Mouse (Mus musculus) hindbrain, embryonic 16.5 days (tissue): ENCODE measurements at regions not wholly inside any gene's neighbourhood (a gene's known extent, or its start where the extent isn't known, plus 50 kb on each side); places are given as distances from the start of the nearest gene placed in this dataset.
A peak's percentile ranks its signal among the peaks of the same experiment; 100 is the strongest.

Source experiments
- ATAC-seq: fragments of 200-750 bp; cut with Nextera tagmentation; 2 replicates; pipeline ENCODE4 v1.8.0; 2017; ENCODE audit warnings: moderate TSS enrichment, moderate library complexity
- H3K27ac ChIP-seq: fragments of 300-500 bp; sonication (generic); 2 replicates; pipeline ENCODE4 v1.5.1; 2014; ENCODE audit warnings: low read depth, mild to moderate bottlenecking, control low read depth, low read length, moderate library complexity
- H3K27me3 ChIP-seq: fragments of 300-500 bp; sonication (generic); replicated peaks from 2 replicates; pipeline ENCODE4 v1.6.1; 2014; ENCODE audit warnings: low read length; ENCODE audit not compliant: control insufficient read depth, insufficient read depth
- H3K36me3 ChIP-seq: fragments of 300-500 bp; sonication (generic); 2 replicates; pipeline ENCODE4 v1.6.1; 2014; ENCODE audit warnings: mild to moderate bottlenecking, low read length, moderate library complexity, mixed read lengths; ENCODE audit not compliant: control insufficient read depth, insufficient read depth
- H3K4me1 ChIP-seq: fragments of 300-500 bp; sonication (generic); 2 replicates; pipeline ENCODE4 v1.6.1; 2014; ENCODE audit warnings: low read depth, low read length; ENCODE audit not compliant: control insufficient read depth, insufficient read depth
- H3K4me2 ChIP-seq: fragments of 300-500 bp; sonication (generic); 2 replicates; pipeline ENCODE4 v1.6.1; 2014; ENCODE audit warnings: mild to moderate bottlenecking, low read length, control low read depth, moderate library complexity
- H3K4me3 ChIP-seq: fragments of 300-500 bp; sonication (generic); 2 replicates; pipeline ENCODE4 v1.5.1; 2014; ENCODE audit warnings: mild to moderate bottlenecking, low read length, control low read depth, moderate library complexity
- H3K9ac ChIP-seq: fragments of 300-500 bp; sonication (generic); 2 replicates; pipeline ENCODE4 v1.6.1; 2014; ENCODE audit warnings: low read depth, mild to moderate bottlenecking, control low read depth, low read length, moderate library complexity
- H3K9me3 ChIP-seq: fragments of 300-500 bp; sonication (generic); 2 replicates; pipeline ENCODE4 v1.6.1; 2014; ENCODE audit warnings: mild to moderate bottlenecking, low read length, moderate library complexity; ENCODE audit not compliant: control insufficient read depth
- WGBS: fragments of 180-500 bp; shearing (Covaris S2); extraction: QIAGEN DNeasy Blood & Tissue Kit; methylation state at CpG from one replicate; pipeline ENCODE4 v1.1.7; 2014; 5-methylcytosine and 5-hydroxymethylcytosine counted together

- Histone ChIP-seq H3K27ac (no peak overlapping the region), H3K27me3 (no peaks in the 10 kb centered on the region), H3K9me3 (no peaks in the 10 kb centered on the region), H3K36me3 (no peaks in the 10 kb centered on the region), H3K4me2 (no peak overlapping the region), H3K4me1 (peaks cover 6% of the 10 kb centered on the region), H3K9ac (no peak overlapping the region), H3K4me3 (no peak overlapping the region)
- 61% methylated on average over 5 of the region's 5 CpGs for WGBS
- no peak for ATAC-seq
Observed at GRCm38 (mm10) chr8:26688745-26689478, 288.2 kb upstream of the Zfp703 start.

DNA sequence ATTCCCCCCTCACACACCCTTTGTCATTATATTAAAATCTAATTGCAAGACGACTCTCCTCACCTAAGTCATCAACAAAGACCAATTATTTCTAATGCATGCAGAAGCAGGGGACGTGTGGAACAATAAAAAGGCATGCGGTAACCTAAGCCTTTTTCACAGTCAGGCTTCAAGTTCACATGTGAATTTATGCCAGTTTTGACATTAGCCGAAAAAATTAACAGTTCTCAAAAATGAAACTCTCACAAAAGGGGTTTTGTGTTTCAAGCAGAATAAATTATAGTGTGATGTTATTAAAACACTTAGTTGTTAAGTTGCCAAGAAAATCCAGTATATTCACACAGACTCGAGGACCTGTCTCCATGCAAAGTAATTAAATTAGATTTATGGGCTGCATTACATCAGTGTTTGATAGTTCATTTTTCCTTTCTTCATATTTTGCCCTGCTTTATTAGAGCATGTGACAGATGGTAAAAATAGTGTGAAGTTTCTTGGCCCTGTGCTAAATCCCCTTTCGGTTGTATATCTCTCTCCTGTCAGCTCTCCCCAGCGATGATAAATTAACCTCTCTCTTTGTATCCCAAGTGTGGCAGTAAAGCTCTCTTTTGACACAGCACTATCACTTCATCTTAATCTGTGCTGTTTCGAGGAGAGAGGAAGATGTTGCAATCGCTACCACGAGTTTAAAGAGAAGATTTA is 287.5 kb upstream of the Zfp703 start:
- ATAC-seq = peak; percentile 79
- 30% methylated on average over 10 of the region's 10 CpGs for WGBS
- Histone ChIP-seq H3K4me3 (no peak overlapping the region), H3K9me3 (no peaks in the 10 kb centered on the region), H3K4me2 (no peak overlapping the region), H3K27ac (no peak overlapping the region), H3K4me1 (peaks cover 6% of the 10 kb centered on the region), H3K27me3 (no peaks in the 10 kb centered on the region; the same call in 1 of the 2 replicates), H3K9ac (no peak overlapping the region), H3K36me3 (no peaks in the 10 kb centered on the region)

DNA sequence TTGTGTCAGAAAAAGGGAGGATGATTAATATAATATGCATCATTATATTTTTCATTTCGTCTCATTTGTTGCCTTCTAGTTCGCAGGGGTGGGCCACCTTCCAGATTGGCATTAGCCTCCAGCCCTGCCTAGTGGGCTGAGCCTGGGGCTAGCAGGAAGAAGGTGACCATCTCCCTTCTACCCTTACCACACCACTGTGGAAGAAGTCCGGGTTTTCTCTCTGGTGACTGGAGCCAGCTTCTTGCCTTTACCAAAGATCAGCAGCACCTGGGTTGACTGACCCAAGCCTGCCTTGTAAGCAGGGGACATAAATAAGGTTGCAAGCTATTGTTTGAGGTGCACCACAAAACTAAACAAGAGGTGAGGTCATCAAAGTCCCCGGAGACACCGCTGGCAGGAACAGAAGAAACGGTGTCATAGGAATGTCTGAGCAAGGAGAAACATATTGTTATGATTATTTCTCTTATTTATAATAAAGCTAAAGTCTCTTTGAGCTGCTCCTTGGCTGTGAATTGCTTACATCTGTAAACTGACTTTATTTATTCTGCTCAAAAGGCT is 286.9 kb upstream of the Zfp703 start:
- H3K9ac ChIP-seq = no peak overlapping the region
- H3K27ac ChIP-seq = no peak overlapping the region
- 62% methylated on average over 6 of the region's 6 CpGs for WGBS
- H3K4me1 ChIP-seq = peaks cover 6% of the 10 kb centered on the region
- no peaks in the 10 kb centered on the region for H3K9me3 ChIP-seq
- no peak overlapping the region for H3K4me2 ChIP-seq
- no peaks in the 10 kb centered on the region for H3K36me3 ChIP-seq
- ATAC-seq = peak; percentile 34; the same call in 1 of the 2 replicates
- H3K4me3 ChIP-seq = no peak overlapping the region
- H3K27me3 ChIP-seq = no peaks in the 10 kb centered on the region; the same call in 1 of the 2 replicates

GRCm38 (mm10) chr8:26697579-26698084 is 279.5 kb upstream of the Zfp703 start:
- Histone ChIP-seq H3K27ac (no peak overlapping the region), H3K9me3 (no peaks in the 10 kb centered on the region), H3K36me3 (no peaks in the 10 kb centered on the region), H3K4me1 (no peaks in the 10 kb centered on the region), H3K4me3 (no peak overlapping the region), H3K9ac (no peak overlapping the region), H3K27me3 (no peaks in the 10 kb centered on the region; the same call in 1 of the 2 replicates), H3K4me2 (no peak overlapping the region)
- no peak for ATAC-seq
- WGBS = 98% methylated on average over 1 of the region's 4 CpGs

- WGBS = 65% methylated on average over 7 of the region's 7 CpGs
- ATAC-seq = no peak
- no peak overlapping the region for H3K27ac ChIP-seq
- no peak overlapping the region for H3K4me2 ChIP-seq
- no peaks in the 10 kb centered on the region; the same call in 1 of the 2 replicates for H3K27me3 ChIP-seq
- no peaks in the 10 kb centered on the region for H3K36me3 ChIP-seq
- no peaks in the 10 kb centered on the region for H3K4me1 ChIP-seq
- H3K9ac ChIP-seq = no peak overlapping the region
- H3K4me3 ChIP-seq = no peak overlapping the region
- H3K9me3 ChIP-seq = no peaks in the 10 kb centered on the region
Observed at GRCm38 (mm10) chr8:26698580-26698979, 278.5 kb upstream of the Zfp703 start.

- H3K4me1 ChIP-seq = no peaks in the 10 kb centered on the region
- 47% methylated on average over 9 of the region's 9 CpGs for WGBS
- H3K9ac ChIP-seq = no peak overlapping the region
- peak; percentile 71 for ATAC-seq
- no peaks in the 10 kb centered on the region for H3K27me3 ChIP-seq
- H3K4me2 ChIP-seq = no peak overlapping the region
- no peak overlapping the region for H3K4me3 ChIP-seq
- H3K9me3 ChIP-seq = no peaks in the 10 kb centered on the region
- H3K27ac ChIP-seq = no peak overlapping the region
- H3K36me3 ChIP-seq = no peaks in the 10 kb centered on the region
Observed at GRCm38 (mm10) chr8:26706048-26706767, 270.9 kb upstream of the Zfp703 start.

GRCm38 (mm10) chr8:26706768-26707156 is 270.4 kb upstream of the Zfp703 start:
- no peaks in the 10 kb centered on the region for H3K27me3 ChIP-seq
- no peak overlapping the region for H3K9ac ChIP-seq
- no peaks in the 10 kb centered on the region for H3K36me3 ChIP-seq
- H3K27ac ChIP-seq = no peak overlapping the region
- no peak for ATAC-seq
- H3K4me3 ChIP-seq = no peak overlapping the region
- 85% methylated on average over 7 of the region's 7 CpGs for WGBS
- H3K9me3 ChIP-seq = no peaks in the 10 kb centered on the region
- no peak overlapping the region for H3K4me2 ChIP-seq
- H3K4me1 ChIP-seq = no peaks in the 10 kb centered on the region

DNA sequence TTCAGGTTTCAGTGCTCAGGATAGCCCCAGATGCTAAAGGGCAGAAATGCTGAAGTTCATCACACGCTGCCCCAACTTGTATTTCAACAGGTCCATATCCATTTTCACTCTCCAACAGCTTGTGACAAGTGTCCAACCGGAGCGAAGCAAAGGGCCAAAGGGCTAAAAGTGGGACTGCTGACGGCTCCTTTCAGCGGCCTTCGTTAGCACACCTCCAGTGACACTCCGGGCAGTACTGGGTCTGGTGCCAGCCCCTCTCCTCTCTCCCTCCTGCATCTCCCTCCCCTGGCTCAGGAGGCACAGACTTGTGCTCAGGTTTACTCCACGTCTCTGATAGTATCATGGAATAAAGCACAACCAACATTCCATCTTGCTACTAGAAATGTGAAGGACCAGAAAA is 263.3 kb upstream of the Zfp703 start:
- Histone ChIP-seq H3K4me1 (no peaks in the 10 kb centered on the region), H3K36me3 (no peaks in the 10 kb centered on the region), H3K9me3 (no peaks in the 10 kb centered on the region), H3K4me3 (no peak overlapping the region), H3K4me2 (no peak overlapping the region), H3K27ac (no peak overlapping the region), H3K9ac (no peak overlapping the region), H3K27me3 (no peaks in the 10 kb centered on the region)
- no peak for ATAC-seq
- WGBS = 93% methylated on average over 8 of the region's 8 CpGs

GRCm38 (mm10) chr8:26714714-26715113 is 262.4 kb upstream of the Zfp703 start:
- no peaks in the 10 kb centered on the region for H3K4me1 ChIP-seq
- H3K27me3 ChIP-seq = no peaks in the 10 kb centered on the region
- no peak overlapping the region for H3K27ac ChIP-seq
- no peaks in the 10 kb centered on the region for H3K9me3 ChIP-seq
- no peak for ATAC-seq
- no peak overlapping the region for H3K4me2 ChIP-seq
- 87% methylated on average over 3 of the region's 3 CpGs for WGBS
- no peak overlapping the region for H3K4me3 ChIP-seq
- H3K9ac ChIP-seq = no peak overlapping the region
- no peaks in the 10 kb centered on the region for H3K36me3 ChIP-seq
